Mouse (Mus musculus): ENCODE data around the gene Zcchc14. TPM values are rescaled to one million over a fixed set of nuclear protein-coding genes. Genes with fewer than 3 reads are reported as not detected.
A peak's percentile ranks its signal among the peaks of the same experiment; 100 is the strongest.
"Not testable (repeated sequence)": the region's sequence is repeated elsewhere in the genome, so short reads cannot be mapped to it uniquely, and the experiment has no call there.

Zcchc14 gene
- polyA plus RNA-seq, 2 experiments: 1.3 to 1.7 TPM

GRCm38 (mm10) chr8:121598190-121598589 is 54.5 kb downstream of the Zcchc14 start:
- no peak for DNase-seq (ENCODE audit: low read depth in 3 of 3, low spot score in 3 of 3)
- no peaks in the 10 kb centered on the region for H3K27me3 ChIP-seq (ENCODE audit: control insufficient read depth, insufficient read depth, low read length)
- no peak overlapping the region for H3K27ac ChIP-seq
- ATAC-seq (ENCODE audit: insufficient read depth): no peak
- H3K9ac ChIP-seq (replicated peaks): no peak overlapping the region
- 82% methylated on average over 7 of the region's 7 CpGs for WGBS (ENCODE audit: insufficient replicate concordance)
- no peaks in the 10 kb centered on the region for H3K9me3 ChIP-seq (ENCODE audit: control insufficient read depth, low read length)
- no peaks in the 10 kb centered on the region for H3K4me1 ChIP-seq (replicated peaks; ENCODE audit: control insufficient read depth in 2 of 2, insufficient read depth in 2 of 2, low read length in 1 of 2)
- no peak for TF ChIP-seq EP300 (IDR thresholded peaks at IDR 0.05; ENCODE audit: low read depth)
- no peak for TF ChIP-seq CTCF (IDR thresholded peaks at IDR 0.05; ENCODE audit: low read depth)
- H3K4me2 ChIP-seq (ENCODE audit: low read depth): no peak overlapping the region
- peaks cover 42% of the 10 kb centered on the region for H3K36me3 ChIP-seq (replicated peaks; ENCODE audit: control insufficient read depth, insufficient read depth, low read depth)
- no peak overlapping the region for H3K4me3 ChIP-seq (ENCODE audit: insufficient read depth in 1 of 2, low read depth in 2 of 2, low read length in 2 of 2)

GRCm38 (mm10) chr8:121597492-121597891 is 55.2 kb downstream of the Zcchc14 start:
- not testable (repeated sequence) for H3K9me3 ChIP-seq (ENCODE audit: control insufficient read depth, low read length); H3K4me1 ChIP-seq (replicated peaks; ENCODE audit: control insufficient read depth in 2 of 2, insufficient read depth in 2 of 2, low read length in 1 of 2); DNase-seq (ENCODE audit: low read depth in 3 of 3, low spot score in 3 of 3); ATAC-seq (ENCODE audit: insufficient read depth); H3K4me3 ChIP-seq (ENCODE audit: insufficient read depth in 1 of 2, low read depth in 2 of 2, low read length in 2 of 2); H3K9ac ChIP-seq (replicated peaks); H3K27me3 ChIP-seq (ENCODE audit: control insufficient read depth, insufficient read depth, low read length); H3K27ac ChIP-seq; H3K4me2 ChIP-seq (ENCODE audit: low read depth)
- H3K36me3 ChIP-seq (replicated peaks; ENCODE audit: control insufficient read depth, insufficient read depth, low read depth): peaks cover 43% of the 10 kb centered on the region
- 67% methylated on average over 2 of the region's 2 CpGs for WGBS (ENCODE audit: insufficient replicate concordance)

- no peak overlapping the region for H3K9ac ChIP-seq (replicated peaks)
- TF ChIP-seq EP300 (IDR thresholded peaks at IDR 0.05; ENCODE audit: low read depth) (no peak), CTCF (IDR thresholded peaks at IDR 0.05; ENCODE audit: low read depth) (no peak)
- no peak overlapping the region for H3K27ac ChIP-seq
- WGBS (ENCODE audit: insufficient replicate concordance): 71% methylated on average over 9 of the region's 9 CpGs
- H3K4me2 ChIP-seq (ENCODE audit: low read depth): no peak overlapping the region
- H3K4me3 ChIP-seq (ENCODE audit: insufficient read depth in 1 of 2, low read depth in 2 of 2, low read length in 2 of 2): no peak overlapping the region
- no peak for ATAC-seq (ENCODE audit: insufficient read depth)
- H3K27me3 ChIP-seq (ENCODE audit: control insufficient read depth, insufficient read depth, low read length): no peaks in the 10 kb centered on the region
- no peaks in the 10 kb centered on the region for H3K9me3 ChIP-seq (ENCODE audit: control insufficient read depth, low read length)
- H3K36me3 ChIP-seq (replicated peaks; ENCODE audit: control insufficient read depth, insufficient read depth, low read depth): peaks cover 43% of the 10 kb centered on the region
- DNase-seq (ENCODE audit: low read depth in 3 of 3, low spot score in 3 of 3): no peak
- H3K4me1 ChIP-seq (replicated peaks; ENCODE audit: control insufficient read depth in 2 of 2, insufficient read depth in 2 of 2, low read length in 1 of 2): peaks cover 10 to 25% of the 10 kb centered on the region in 2 experiments
Measured at GRCm38 (mm10) chr8:121593983-121594382, 58.7 kb downstream of the Zcchc14 start.

- Histone ChIP-seq H3K4me1 (replicated peaks; ENCODE audit: control insufficient read depth in 2 of 2, insufficient read depth in 2 of 2, low read length in 1 of 2) (peaks cover 16 to 32% of the 10 kb centered on the region in 2 experiments), H3K4me2 (ENCODE audit: low read depth) (no peak overlapping the region), H3K9me3 (ENCODE audit: control insufficient read depth, low read length) (no peaks in the 10 kb centered on the region), H3K27ac (no peak overlapping the region), H3K36me3 (replicated peaks; ENCODE audit: control insufficient read depth, insufficient read depth, low read depth) (peaks cover 43% of the 10 kb centered on the region), H3K27me3 (ENCODE audit: control insufficient read depth, insufficient read depth, low read length) (no peaks in the 10 kb centered on the region), H3K4me3 (ENCODE audit: insufficient read depth in 1 of 2, low read depth in 2 of 2, low read length in 2 of 2) (no peak overlapping the region), H3K9ac (replicated peaks) (no peak overlapping the region)
- TF ChIP-seq CTCF (IDR thresholded peaks at IDR 0.05; ENCODE audit: low read depth): no peak
- TF ChIP-seq EP300 (IDR thresholded peaks at IDR 0.05; ENCODE audit: low read depth): no peak
- DNase-seq (ENCODE audit: low read depth in 3 of 3, low spot score in 3 of 3) (no peak), ATAC-seq (ENCODE audit: insufficient read depth) (no peak)
- WGBS (ENCODE audit: insufficient replicate concordance): 84% methylated on average over 5 of the region's 5 CpGs
Measured at GRCm38 (mm10) chr8:121593293-121593692, 59.4 kb downstream of the Zcchc14 start.

- Histone ChIP-seq H3K4me2 (ENCODE audit: low read depth) (peak overlapping the region; percentile 89), H3K9me3 (ENCODE audit: control insufficient read depth, low read length) (no peaks in the 10 kb centered on the region), H3K4me1 (replicated peaks; ENCODE audit: control insufficient read depth in 2 of 2, insufficient read depth in 2 of 2, low read length in 1 of 2) (peaks cover 33 to 44% of the 10 kb centered on the region in 2 experiments), H3K4me3 (ENCODE audit: insufficient read depth in 1 of 2, low read depth in 2 of 2, low read length in 2 of 2) (peak overlapping the region; percentile 90 to 99), H3K36me3 (replicated peaks; ENCODE audit: control insufficient read depth, insufficient read depth, low read depth) (peaks cover 29% of the 10 kb centered on the region), H3K9ac (replicated peaks) (peak overlapping the region; percentile 98), H3K27me3 (ENCODE audit: control insufficient read depth, insufficient read depth, low read length) (no peaks in the 10 kb centered on the region), H3K27ac (peak overlapping the region; percentile 70)
- WGBS (ENCODE audit: insufficient replicate concordance): 16% methylated on average over 20 of the region's 20 CpGs
- peak; percentile 11; the same call in 1 of the 2 replicates for ATAC-seq (ENCODE audit: insufficient read depth)
- TF ChIP-seq CTCF (IDR thresholded peaks at IDR 0.05; ENCODE audit: low read depth) (peak; percentile 81), EP300 (IDR thresholded peaks at IDR 0.05; ENCODE audit: low read depth) (no peak)
- DNase-seq (ENCODE audit: low read depth in 3 of 3, low spot score in 3 of 3): peak; percentile 54 to 76 (median 55)
Measured at GRCm38 (mm10) chr8:121591178-121592066, 61.3 kb downstream of the Zcchc14 start.
